In genomic region chr13:120320721-120321120, GRCm38 (mm10) we compare ENCODE assay signal across 21 mouse cellular contexts. TPM values are rescaled to one million over a fixed set of nuclear protein-coding genes. Genes with fewer than 3 reads are reported as not detected.
DNase-seq lines count a peak whose midpoint lies in the region; ATAC-seq and TF ChIP-seq lines count a peak whose summit lies in the region.
"Had no signal": no experiment of that assay in that cellular context is flagged by ENCODE, and none has a peak within 500 bp of the region (broad histone marks: within the 10 kb centered on the region; RNA-seq: fewer than 3 reads in every experiment).

No protein-coding gene starts in this region.

- H3K9me3 ChIP-seq in embryonic facial prominence, embryonic 14.5 days (ENCODE audit: control insufficient read depth, low read length), result no peaks in the 10 kb centered on the region
- peaks cover 3% of the 10 kb centered on the region; the same call in 1 of the 2 replicates for H3K9me3 ChIP-seq in embryonic facial prominence, embryonic 10.5 days
- H3K9me3 ChIP-seq in lung, embryonic 14.5 days (ENCODE audit: low read depth, low read length), result no peaks in the 10 kb centered on the region
- H3K9me3 ChIP-seq in stomach, postnatal 0 days (ENCODE audit: control insufficient read depth, low read length), result no peaks in the 10 kb centered on the region
- H3K9me3 ChIP-seq: megakaryocyte, embryonic 14.5 days had no signal

- DNase-seq in embryonic facial prominence, embryonic 14.5 days (ENCODE audit: low spot score), result peak; percentile 4
- DNase-seq in embryonic facial prominence, embryonic 10.5 days (ENCODE audit: low spot score), result no peak
- peak; percentile 21 for DNase-seq in lung, embryonic 14.5 days
- DNase-seq in lung, adult 2 months, result no peak
- DNase-seq in stomach, postnatal 0 days (ENCODE audit: low spot score), result no peak
- DNase-seq in natural killer cell, adult 2 months (ENCODE audit: low spot score in 2 of 2), result no peak
- DNase-seq in thymus, postnatal 25 days, result no peak
- DNase-seq: B cell, adult 2 months; cerebellum, adult 18-20 months; embryo, embryonic 11 days; heart, postnatal 4 days; kidney, postnatal 36 days; lung, adult 18-20 months; thymus, postnatal 14 days had no signal

- ATAC-seq in embryonic facial prominence, embryonic 14.5 days (ENCODE audit: low read depth), result no peak
- no peak for ATAC-seq in lung, embryonic 14.5 days (ENCODE audit: insufficient read depth)
- ATAC-seq in common myeloid progenitor, adult 5-6 weeks (replicated peaks; ENCODE audit: low read depth, poor library complexity, severe bottlenecking), result 0 out of 2 replicates have a peak, but pooled peaks have one; percentile 15
- ATAC-seq in stomach, postnatal 0 days (ENCODE audit: low FRiP score, low TSS enrichment), result peak; percentile 54; the same call in 1 of the 2 replicates

- no peak for TF ChIP-seq POLR2A in lung, adult 2 months (IDR thresholded peaks at IDR 0.05; ENCODE audit: borderline replicate concordance, extremely low read depth, low read depth, low read length)

- TF ChIP-seq CTCF in lung, embryonic 14.5 days (IDR thresholded peaks at IDR 0.05; ENCODE audit: low read depth), result no peak
- TF ChIP-seq CTCF in lung, adult 2 months (IDR thresholded peaks at IDR 0.05; ENCODE audit: insufficient read depth, low read length), result no peak
- TF ChIP-seq CTCF in stomach, postnatal 0 days (IDR thresholded peaks at IDR 0.05; ENCODE audit: low read depth), result no peak

- WGBS in embryonic facial prominence, embryonic 14.5 days, result 100% methylated on average over 1 of the region's 1 CpGs
- WGBS in embryonic facial prominence, embryonic 10.5 days, result 88% methylated on average over 1 of the region's 1 CpGs
- WGBS in lung, embryonic 14.5 days, result 96% methylated on average over 1 of the region's 1 CpGs
- WGBS in lung, adult 2 months, result 85% methylated on average over 1 of the region's 1 CpGs
- 84% methylated on average over 1 of the region's 1 CpGs for WGBS in stomach, postnatal 0 days

- no peaks in the 10 kb centered on the region for H3K36me3 ChIP-seq in embryonic facial prominence, embryonic 14.5 days (ENCODE audit: control insufficient read depth, insufficient read depth, low read length)
- H3K36me3 ChIP-seq in embryonic facial prominence, embryonic 10.5 days (replicated peaks), result no peaks in the 10 kb centered on the region
- H3K36me3 ChIP-seq in lung, embryonic 14.5 days (ENCODE audit: insufficient read depth), result no peaks in the 10 kb centered on the region
- no peaks in the 10 kb centered on the region for H3K36me3 ChIP-seq in stomach, postnatal 0 days (ENCODE audit: control insufficient read depth, insufficient read depth, low read length)

- no peak for TF ChIP-seq EP300 in stomach, postnatal 0 days (optimal IDR thresholded peaks at IDR 0.05)

- H3K27me3 ChIP-seq in embryonic facial prominence, embryonic 14.5 days (replicated peaks; ENCODE audit: control insufficient read depth, insufficient read depth, low read length), result no peaks in the 10 kb centered on the region
- no peaks in the 10 kb centered on the region for H3K27me3 ChIP-seq in embryonic facial prominence, embryonic 10.5 days (replicated peaks; ENCODE audit: low read depth, poor library complexity, severe bottlenecking)
- H3K27me3 ChIP-seq in lung, embryonic 14.5 days (ENCODE audit: insufficient read depth, low read length), result no peaks in the 10 kb centered on the region
- H3K27me3 ChIP-seq in stomach, postnatal 0 days (ENCODE audit: control insufficient read depth, insufficient read depth, low read length), result no peaks in the 10 kb centered on the region
- H3K27me3 ChIP-seq: megakaryocyte, embryonic 14.5 days had no signal

- H3K9ac ChIP-seq in embryonic facial prominence, embryonic 14.5 days (ENCODE audit: low read depth, low read length), result no peak overlapping the region
- H3K9ac ChIP-seq in lung, embryonic 14.5 days, result no peak overlapping the region
- H3K9ac ChIP-seq in stomach, postnatal 0 days (ENCODE audit: low read length), result no peak overlapping the region

- H3K4me2 ChIP-seq in embryonic facial prominence, embryonic 14.5 days (ENCODE audit: low read depth, low read length), result no peak overlapping the region
- no peak overlapping the region for H3K4me2 ChIP-seq in lung, embryonic 14.5 days
- H3K4me2 ChIP-seq in stomach, postnatal 0 days (replicated peaks; ENCODE audit: low read depth), result no peak overlapping the region

- no peak overlapping the region for H3K4me3 ChIP-seq in embryonic facial prominence, embryonic 14.5 days (ENCODE audit: low read depth, low read length)
- H3K4me3 ChIP-seq in embryonic facial prominence, embryonic 10.5 days, result no peak overlapping the region
- no peak overlapping the region for H3K4me3 ChIP-seq in lung, embryonic 14.5 days (ENCODE audit: low read depth, low read length)
- H3K4me3 ChIP-seq in lung, adult 2 months (replicated peaks; ENCODE audit: extremely low read depth, low read depth, low read length), result no peak overlapping the region
- H3K4me3 ChIP-seq in stomach, postnatal 0 days (ENCODE audit: low read depth, low read length), result no peak overlapping the region
- H3K4me3 ChIP-seq: megakaryocyte, embryonic 14.5 days had no signal

- H3K27ac ChIP-seq in embryonic facial prominence, embryonic 14.5 days (replicated peaks; ENCODE audit: low read depth, low read length), result no peak overlapping the region
- no peak overlapping the region for H3K27ac ChIP-seq in embryonic facial prominence, embryonic 10.5 days (replicated peaks)
- no peak overlapping the region for H3K27ac ChIP-seq in lung, embryonic 14.5 days (ENCODE audit: low read depth)
- H3K27ac ChIP-seq in stomach, postnatal 0 days (replicated peaks), result no peak overlapping the region

- H3K4me1 ChIP-seq in embryonic facial prominence, embryonic 14.5 days (ENCODE audit: control insufficient read depth, insufficient read depth, low read length), result no peaks in the 10 kb centered on the region
- no peaks in the 10 kb centered on the region for H3K4me1 ChIP-seq in embryonic facial prominence, embryonic 10.5 days
- H3K4me1 ChIP-seq in lung, embryonic 14.5 days (ENCODE audit: insufficient read depth), result no peaks in the 10 kb centered on the region
- H3K4me1 ChIP-seq in lung, adult 2 months (ENCODE audit: control insufficient read depth, insufficient read depth, low read length), result no peaks in the 10 kb centered on the region
- no peaks in the 10 kb centered on the region for H3K4me1 ChIP-seq in stomach, postnatal 0 days (replicated peaks; ENCODE audit: control insufficient read depth, insufficient read depth)
- H3K4me1 ChIP-seq: megakaryocyte, embryonic 14.5 days had no signal

RNA-seq across cellular contexts. Expression of gene Tcstv3, which starts 4.0 kb away (rescaled TPM):
- polyA plus RNA-seq in embryonic facial prominence, embryonic 14.5 days (2014; fragmentation: Nextera tagmentation; extraction: Ambion mirVana), result not detected in 2 replicates
- not detected in 2 replicates for polyA plus RNA-seq in embryonic facial prominence, embryonic 10.5 days (2016; fragmentation: Nextera tagmentation; extraction: Ambion mirVana)
- polyA plus RNA-seq in lung, embryonic 14.5 days (2014; fragmentation: Nextera tagmentation; extraction: Ambion mirVana), result not detected in 2 replicates
- not detected in 2 replicates for polyA plus RNA-seq in lung, adult 2 months (2012; rRNA removed)
- total RNA-seq in common myeloid progenitor, adult 5-6 weeks (2017), result not detected in 2 replicates
- polyA plus RNA-seq in stomach, postnatal 0 days (2015; fragmentation: Nextera tagmentation; extraction: Ambion mirVana), result not detected in 2 replicates
- total RNA-seq: adrenal gland, adult 18-20 months; heart, postnatal 4 days; layer of hippocampus, postnatal 25 days had no signal
- polyA plus RNA-seq: intestine, embryonic 14.5 days; limb, embryonic 11.5 days; stomach, embryonic 14.5 days had no signal

RNA-seq across cellular contexts. Expression of gene BC147527, which starts 20.5 kb away (rescaled TPM):
- 0.28 TPM in 1 of 2 replicates, not detected in the other for polyA plus RNA-seq in embryonic facial prominence, embryonic 14.5 days (2014; fragmentation: Nextera tagmentation; extraction: Ambion mirVana)
- not detected in 2 replicates for polyA plus RNA-seq in embryonic facial prominence, embryonic 10.5 days (2016; fragmentation: Nextera tagmentation; extraction: Ambion mirVana)
- polyA plus RNA-seq in lung, embryonic 14.5 days (2014; fragmentation: Nextera tagmentation; extraction: Ambion mirVana), result 0.11 and 0.15 TPM in 2 replicates
- polyA plus RNA-seq in lung, adult 2 months (2012; rRNA removed), result 0.28 and 0.38 TPM in 2 replicates
- total RNA-seq in common myeloid progenitor, adult 5-6 weeks (2017), result 11.0 and 14.2 TPM in 2 replicates
- 0.41 and 0.62 TPM in 2 replicates for polyA plus RNA-seq in stomach, postnatal 0 days (2015; fragmentation: Nextera tagmentation; extraction: Ambion mirVana)
- total RNA-seq: heart, postnatal 4 days; layer of hippocampus, postnatal 25 days had no signal

RNA-seq across cellular contexts. Expression of gene AF067061, which starts 57.8 kb away (rescaled TPM):
- polyA plus RNA-seq in embryonic facial prominence, embryonic 14.5 days (2014; fragmentation: Nextera tagmentation; extraction: Ambion mirVana), result not detected in 2 replicates
- not detected in 2 replicates for polyA plus RNA-seq in embryonic facial prominence, embryonic 10.5 days (2016; fragmentation: Nextera tagmentation; extraction: Ambion mirVana)
- not detected in 2 replicates for polyA plus RNA-seq in lung, embryonic 14.5 days (2014; fragmentation: Nextera tagmentation; extraction: Ambion mirVana)
- not detected in 2 replicates for polyA plus RNA-seq in lung, adult 2 months (2012; rRNA removed)
- total RNA-seq in common myeloid progenitor, adult 5-6 weeks (2017), result not detected in 2 replicates
- not detected in 2 replicates for polyA plus RNA-seq in stomach, postnatal 0 days (2015; fragmentation: Nextera tagmentation; extraction: Ambion mirVana)
- total RNA-seq: adrenal gland, adult 18-20 months; heart, postnatal 4 days; layer of hippocampus, postnatal 25 days had no signal
- polyA plus RNA-seq: intestine, embryonic 14.5 days; limb, embryonic 11.5 days; stomach, embryonic 14.5 days had no signal

Comparison
In these comparisons a context has a peak if more than half of its experiments do, and no peak if none do; other contexts are left out.
1. DNase-seq: peak in embryonic facial prominence, embryonic 14.5 days (single experiment) and lung, embryonic 14.5 days (single experiment); none in embryonic facial prominence, embryonic 10.5 days (single experiment), lung, adult 2 months (single experiment), stomach, postnatal 0 days (single experiment), natural killer cell, adult 2 months (0 of 2) and thymus, postnatal 25 days (single experiment).
2. ATAC-seq: peak in common myeloid progenitor, adult 5-6 weeks (single experiment) and stomach, postnatal 0 days (single experiment); none in embryonic facial prominence, embryonic 14.5 days (single experiment) and lung, embryonic 14.5 days (single experiment).